In genomic region chr12:105010213-105010790, GRCm38 (mm10) we compare ENCODE assay signal across 8 mouse cellular contexts. TPM values are rescaled to one million over a fixed set of nuclear protein-coding genes. Genes with fewer than 3 reads are reported as not detected.
DNase-seq lines count a peak whose midpoint lies in the region; ATAC-seq and TF ChIP-seq lines count a peak whose summit lies in the region.

No protein-coding gene starts in this region.

- peaks cover 3% of the 10 kb centered on the region; the same call in 1 of the 2 replicates for H3K4me1 ChIP-seq in lung, adult 2 months (ENCODE audit: control insufficient read depth, insufficient read depth, low read length)
- H3K4me1 ChIP-seq in embryonic facial prominence, embryonic 15.5 days, result peaks cover 54% of the 10 kb centered on the region
- H3K4me1 ChIP-seq in limb, embryonic 14.5 days (ENCODE audit: control insufficient read depth, insufficient read depth, low read length), result peaks cover 28% of the 10 kb centered on the region
- peaks cover 32% of the 10 kb centered on the region for H3K4me1 ChIP-seq in olfactory bulb, adult 2 months (ENCODE audit: control insufficient read depth, insufficient read depth, low read length)

- peak overlapping the region; percentile 52 for H3K9ac ChIP-seq in embryonic facial prominence, embryonic 15.5 days
- H3K9ac ChIP-seq in limb, embryonic 14.5 days (ENCODE audit: low read depth, low read length, severe bottlenecking), result peak overlapping the region; percentile 64; the same call in 1 of the 2 replicates

- TF ChIP-seq CTCF in lung, adult 2 months (IDR thresholded peaks at IDR 0.05; ENCODE audit: insufficient read depth, low read length), result no peak
- TF ChIP-seq CTCF in olfactory bulb, adult 2 months (IDR thresholded peaks at IDR 0.05; ENCODE audit: insufficient read depth, low read depth, low read length), result no peak

- H3K27me3 ChIP-seq in embryonic facial prominence, embryonic 15.5 days, result no peaks in the 10 kb centered on the region; the same call in 1 of the 2 replicates
- H3K27me3 ChIP-seq in limb, embryonic 14.5 days (ENCODE audit: control insufficient read depth, insufficient read depth, low read length), result peaks cover 13% of the 10 kb centered on the region

- peak overlapping the region; percentile 76; the same call in 1 of the 2 replicates for H3K27ac ChIP-seq in embryonic facial prominence, embryonic 15.5 days (replicated peaks)
- no peak overlapping the region for H3K27ac ChIP-seq in limb, embryonic 14.5 days (replicated peaks; ENCODE audit: low read depth, low read length)
- no peak overlapping the region for H3K27ac ChIP-seq in olfactory bulb, adult 2 months (ENCODE audit: insufficient read depth, low read depth, low read length)

- no peaks in the 10 kb centered on the region for H3K36me3 ChIP-seq in embryonic facial prominence, embryonic 15.5 days
- no peaks in the 10 kb centered on the region for H3K36me3 ChIP-seq in limb, embryonic 14.5 days (ENCODE audit: control insufficient read depth, insufficient read depth, low read length)

- ATAC-seq in embryonic facial prominence, embryonic 15.5 days (ENCODE audit: insufficient number of reproducible peaks, low FRiP score, low TSS enrichment, low read depth), result no peak
- ATAC-seq in limb, embryonic 14.5 days (ENCODE audit: low FRiP score, low read depth), result peak; percentile 2; the same call in 1 of the 2 replicates

- WGBS in lung, adult 2 months, result 21% methylated on average over 9 of the region's 9 CpGs
- 14% methylated on average over 9 of the region's 9 CpGs for WGBS in embryonic facial prominence, embryonic 15.5 days
- WGBS in limb, embryonic 14.5 days, result 17% methylated on average over 9 of the region's 9 CpGs
- 22% methylated on average over 9 of the region's 9 CpGs for WGBS in olfactory bulb, adult 2 months

- H3K9me3 ChIP-seq in embryonic facial prominence, embryonic 15.5 days (replicated peaks), result no peaks in the 10 kb centered on the region
- H3K9me3 ChIP-seq in limb, embryonic 14.5 days (ENCODE audit: control insufficient read depth, low read length), result no peaks in the 10 kb centered on the region

- no peak for TF ChIP-seq POLR2A in lung, adult 2 months (IDR thresholded peaks at IDR 0.05; ENCODE audit: borderline replicate concordance, extremely low read depth, low read depth, low read length)
- TF ChIP-seq POLR2A in limb, embryonic 14.5 days (IDR thresholded peaks at IDR 0.05; ENCODE audit: borderline replicate concordance, extremely low read depth, insufficient read depth, insufficient read length), result no peak
- TF ChIP-seq POLR2A in olfactory bulb, adult 2 months (IDR thresholded peaks at IDR 0.05; ENCODE audit: insufficient read depth, low read depth, low read length), result no peak

- H3K4me3 ChIP-seq in lung, adult 2 months (replicated peaks; ENCODE audit: extremely low read depth, low read depth, low read length), result peak overlapping the region; percentile 45
- H3K4me3 ChIP-seq in embryonic facial prominence, embryonic 15.5 days (replicated peaks), result peak overlapping the region; percentile 64
- peak overlapping the region; percentile 62 for H3K4me3 ChIP-seq in limb, embryonic 14.5 days (replicated peaks; ENCODE audit: low read length)
- H3K4me3 ChIP-seq in olfactory bulb, adult 2 months (ENCODE audit: insufficient read depth, low read depth, low read length), result peak overlapping the region; percentile 64

- DNase-seq in lung, adult 2 months, result no peak
- no peak for DNase-seq in lung, postnatal 14 days
- DNase-seq in limb, embryonic 14.5 days (ENCODE audit: low spot score), result no peak
- DNase-seq in cerebellum, adult 9-10 months, result no peak
- DNase-seq in urinary bladder, adult 2 months (ENCODE audit: low spot score), result no peak
- DNase-seq in adrenal gland, adult 18-20 months (ENCODE audit: low spot score in 2 of 2), result no peak

- H3K4me2 ChIP-seq in embryonic facial prominence, embryonic 15.5 days (replicated peaks), result peak overlapping the region; percentile 71
- H3K4me2 ChIP-seq in limb, embryonic 14.5 days (replicated peaks; ENCODE audit: low read depth, low read length, severe bottlenecking), result peak overlapping the region; percentile 98

RNA-seq across cellular contexts. Expression of gene Syne3, which starts 0.7 kb away (rescaled TPM):
- 3.5 and 3.7 TPM in 2 replicates for polyA plus RNA-seq in lung, adult 2 months (2012; rRNA removed)
- 3.6 and 4.4 TPM in 2 replicates for polyA plus RNA-seq in embryonic facial prominence, embryonic 15.5 days (2015; fragmentation: Nextera tagmentation; extraction: Ambion mirVana)
- polyA plus RNA-seq in limb, embryonic 14.5 days (2012; rRNA removed), result 2.6 and 3.0 TPM in 2 replicates
- 1.2 and 2.0 TPM in 2 replicates for polyA plus RNA-seq in limb, embryonic 14.5 days (2014; fragmentation: Nextera tagmentation; extraction: Ambion mirVana)
- polyA plus RNA-seq in olfactory bulb, adult 2 months (2012; ENCODE audit: insufficient read depth, insufficient read length, low replicate concordance, missing spikeins), result not detected in 2 replicates
- 3.0 and 5.3 TPM in 2 replicates for polyA plus RNA-seq in urinary bladder, adult 2 months (2012; rRNA removed)
- 10 to 100 TPM in 1 of 2 experiments, 1 to 10 TPM in 1; 9.3 to 11.4 TPM for total RNA-seq in adrenal gland, adult 18-20 months (2021)

RNA-seq across cellular contexts. Expression of gene Glrx5, which starts 22.2 kb away (rescaled TPM):
- 43.1 and 54.7 TPM in 2 replicates for polyA plus RNA-seq in lung, adult 2 months (2012; rRNA removed)
- 152 and 159 TPM in 2 replicates for polyA plus RNA-seq in embryonic facial prominence, embryonic 15.5 days (2015; fragmentation: Nextera tagmentation; extraction: Ambion mirVana)
- polyA plus RNA-seq in limb, embryonic 14.5 days (2012; rRNA removed), result 70.0 and 85.1 TPM in 2 replicates
- polyA plus RNA-seq in limb, embryonic 14.5 days (2014; fragmentation: Nextera tagmentation; extraction: Ambion mirVana), result 163 and 175 TPM in 2 replicates
- polyA plus RNA-seq in olfactory bulb, adult 2 months (2012; ENCODE audit: insufficient read depth, insufficient read length, low replicate concordance, missing spikeins), result not detected in 2 replicates
- 47.7 and 53.9 TPM in 2 replicates for polyA plus RNA-seq in urinary bladder, adult 2 months (2012; rRNA removed)
- total RNA-seq in adrenal gland, adult 18-20 months (2021), result 100 to 1,000 TPM; 115 to 227 TPM

Comparison
In these comparisons a context has a peak if more than half of its experiments do, and no peak if none do; other contexts are left out.
1. RNA of gene Glrx5, which starts 22.2 kb away (polyA plus RNA-seq): 70.0 to 175 TPM in limb, embryonic 14.5 days, 152 to 159 TPM in embryonic facial prominence, embryonic 15.5 days, 47.7 to 53.9 TPM in urinary bladder, adult 2 months and 43.1 to 54.7 TPM in lung, adult 2 months; not detected in olfactory bulb, adult 2 months; every median in the first group is over 10 times any median in the second.
2. Peak in every context shown above with its lines, with median percentiles within 50 percentile points of each other: H3K4me3 ChIP-seq.